Mouse (Mus musculus) heart, embryonic 14.5 days (tissue): ENCODE data around the gene Dnajb14. TPM values are rescaled to one million over a fixed set of nuclear protein-coding genes. Genes with fewer than 3 reads are reported as not detected.
A peak's percentile ranks its signal among the peaks of the same experiment; 100 is the strongest.

Experiments used
- ATAC-seq: fragments of 200-750 bp; cut with Nextera tagmentation; 2 replicates; pipeline ENCODE4 v1.8.0; 2017; ENCODE audit warnings: low read depth, moderate TSS enrichment; ENCODE audit not compliant: insufficient number of reproducible peaks, insufficient read depth, low FRiP score
- H3K27ac ChIP-seq, 2 experiments: fragments of 200-500 bp in 1 of 2; fragments of 300-500 bp in 1 of 2; sonication (generic) in 1 of 2; replicated peaks in 1 of 2; 2 replicates each; pipeline ENCODE4 v1.5.1; 2012 to 2014; ENCODE audit warnings: low read depth in 2 of 2, low read length in 2 of 2, control low read depth in 1 of 2, mild to moderate bottlenecking in 1 of 2, mixed read lengths in 1 of 2; ENCODE audit not compliant: control insufficient read depth in 1 of 2, insufficient read depth in 1 of 2
- H3K27me3 ChIP-seq: fragments of 300-500 bp; sonication (generic); 2 replicates; pipeline ENCODE4 v1.6.1; 2014; ENCODE audit warnings: mild to moderate bottlenecking, low read length, control low read depth; ENCODE audit not compliant: control insufficient read depth, insufficient read depth
- H3K36me3 ChIP-seq: fragments of 300-500 bp; sonication (generic); 2 replicates; pipeline ENCODE4 v1.6.1; 2014; ENCODE audit warnings: mild to moderate bottlenecking, control low read depth, low read length, mixed read lengths; ENCODE audit not compliant: control insufficient read depth, insufficient read depth
- H3K4me1 ChIP-seq, 2 experiments: fragments of 200-500 bp in 1 of 2; fragments of 300-500 bp in 1 of 2; sonication (generic) in 1 of 2; 2 replicates each; pipeline ENCODE4 v1.6.1; 2012 to 2014; ENCODE audit warnings: low read length in 2 of 2, control low read depth in 1 of 2, mixed read lengths in 1 of 2; ENCODE audit not compliant: control insufficient read depth in 2 of 2, insufficient read depth in 2 of 2
- H3K4me2 ChIP-seq: fragments of 300-500 bp; sonication (generic); 2 replicates; pipeline ENCODE4 v1.6.1; 2014; ENCODE audit warnings: mild to moderate bottlenecking, low read length
- H3K4me3 ChIP-seq, 2 experiments: fragments of 200-500 bp in 1 of 2; fragments of 300-500 bp in 1 of 2; sonication (generic) in 1 of 2; 2 replicates each; pipeline ENCODE4 v1.5.1; 2012 to 2014; ENCODE audit warnings: low read length in 2 of 2, mild to moderate bottlenecking in 2 of 2, control low read depth in 1 of 2, low read depth in 1 of 2, moderate library complexity in 1 of 2; ENCODE audit not compliant: control insufficient read depth in 1 of 2, insufficient read depth in 1 of 2
- H3K9ac ChIP-seq: fragments of 300-500 bp; sonication (generic); 2 replicates; pipeline ENCODE4 v1.6.1; 2014; ENCODE audit warnings: mild to moderate bottlenecking, low read length
- H3K9me3 ChIP-seq: fragments of 300-500 bp; sonication (generic); 2 replicates; pipeline ENCODE4 v1.6.1; 2016; ENCODE audit warnings: low read length, control low read depth; ENCODE audit not compliant: control insufficient read depth
- WGBS: fragments of 180-500 bp; shearing (Covaris S2); extraction: QIAGEN DNeasy Blood & Tissue Kit; methylation state at CpG from one replicate; pipeline ENCODE4 v1.1.7; 2014; 5-methylcytosine and 5-hydroxymethylcytosine counted together
- polyA plus RNA-seq: library from polyadenylated mRNA; unstranded; fragments of >200 nt; fragmentation: Nextera tagmentation; extraction: Ambion mirVana; gene quantifications from 2 replicates; pipeline ENCODE4 v1.2.1, GENCODE M21; 2014

Gene Dnajb14
- polyA plus RNA-seq, 1 experiment from 2014 or later: 10.2 TPM

- H3K9ac ChIP-seq: no peak overlapping the region
- H3K27ac ChIP-seq: no peak overlapping the region
- peaks cover 0 to 5% of the 10 kb centered on the region in 2 experiments; a peak in 2 of 4 replicates for H3K4me1 ChIP-seq
- ATAC-seq: no peak
- H3K4me3 ChIP-seq: no peak overlapping the region
- WGBS: 58% methylated on average over 3 of the region's 3 CpGs
- peaks cover 72% of the 10 kb centered on the region for H3K36me3 ChIP-seq
- H3K9me3 ChIP-seq: no peaks in the 10 kb centered on the region
- no peaks in the 10 kb centered on the region for H3K27me3 ChIP-seq
- no peak overlapping the region for H3K4me2 ChIP-seq
Measured at GRCm38 (mm10) chr3:137933986-137934385, 66.5 kb downstream of the Dnajb14 start.

GRCm38 (mm10) chr3:137935570-137936525, 68.4 kb downstream of the Dnajb14 start:
- no peak for ATAC-seq
- Histone ChIP-seq H3K36me3 (peaks cover 54% of the 10 kb centered on the region), H3K4me1 (peaks cover 6 to 9% of the 10 kb centered on the region in 2 experiments; a peak in 3 of 4 replicates), H3K9me3 (no peaks in the 10 kb centered on the region), H3K27ac (no peak overlapping the region), H3K9ac (no peak overlapping the region), H3K27me3 (no peaks in the 10 kb centered on the region), H3K4me2 (no peak overlapping the region), H3K4me3 (no peak overlapping the region)
- WGBS: 65% methylated on average over 5 of the region's 5 CpGs

- 48% methylated on average over 6 of the region's 6 CpGs for WGBS
- Histone ChIP-seq H3K9me3 (no peaks in the 10 kb centered on the region), H3K27me3 (no peaks in the 10 kb centered on the region), H3K4me1 (peaks cover 12 to 14% of the 10 kb centered on the region in 2 experiments), H3K36me3 (peaks cover 47% of the 10 kb centered on the region), H3K4me2 (no peak overlapping the region), H3K4me3 (no peak overlapping the region), H3K9ac (no peak overlapping the region), H3K27ac (no peak overlapping the region)
- ATAC-seq: no peak
Measured at GRCm38 (mm10) chr3:137936541-137936940, 69.1 kb downstream of the Dnajb14 start.

- WGBS: 27% methylated on average over 6 of the region's 6 CpGs
- no peak overlapping the region; a peak in 1 of 4 replicates for H3K27ac ChIP-seq
Measured at GRCm38 (mm10) chr3:137938608-137939007, 71.1 kb downstream of the Dnajb14 start.

GRCm38 (mm10) chr3:137940757-137941156, 73.3 kb downstream of the Dnajb14 start:
- ATAC-seq: peak; percentile 91
- WGBS: 6% methylated on average over 4 of the region's 4 CpGs
- no peaks in the 10 kb centered on the region for H3K9me3 ChIP-seq
- H3K27me3 ChIP-seq: no peaks in the 10 kb centered on the region
- H3K4me1 ChIP-seq: peaks cover 14 to 16% of the 10 kb centered on the region in 2 experiments
- peak overlapping the region; percentile 91 to 98 for H3K27ac ChIP-seq
- peak overlapping the region; percentile 31; the same call in 1 of the 2 replicates for H3K4me2 ChIP-seq
- peak overlapping the region in 1 of 2 experiments; percentile 17; a peak in 1 of 4 replicates for H3K4me3 ChIP-seq
- peak overlapping the region; percentile 41; the same call in 1 of the 2 replicates for H3K9ac ChIP-seq
- H3K36me3 ChIP-seq: peaks cover 16% of the 10 kb centered on the region

More at GRCm38 (mm10) chr3:137938608-137939007, 71.1 kb downstream of the Dnajb14 start:
- Histone ChIP-seq H3K4me2 (peak overlapping the region; percentile 55), H3K4me3 (peak overlapping the region; percentile 4 to 5; a peak in 2 of 4 replicates), H3K9me3 (no peaks in the 10 kb centered on the region), H3K36me3 (peaks cover 30% of the 10 kb centered on the region), H3K4me1 (peaks cover 14 to 16% of the 10 kb centered on the region in 2 experiments), H3K9ac (no peak overlapping the region), H3K27me3 (no peaks in the 10 kb centered on the region)
- no peak for ATAC-seq

GRCm38 (mm10) chr3:137941555-137941954, 74.1 kb downstream of the Dnajb14 start:
- peaks cover 14 to 16% of the 10 kb centered on the region in 2 experiments for H3K4me1 ChIP-seq
- H3K4me3 ChIP-seq: no peak overlapping the region
- no peak for ATAC-seq
- no peak overlapping the region for H3K4me2 ChIP-seq
- peak overlapping the region; percentile 91 to 98; a peak in 3 of 4 replicates for H3K27ac ChIP-seq
- peaks cover 16% of the 10 kb centered on the region for H3K36me3 ChIP-seq
- no peaks in the 10 kb centered on the region for H3K27me3 ChIP-seq
- H3K9ac ChIP-seq: no peak overlapping the region
- H3K9me3 ChIP-seq: no peaks in the 10 kb centered on the region

- Histone ChIP-seq H3K36me3 (peaks cover 15% of the 10 kb centered on the region), H3K4me2 (no peak overlapping the region), H3K9ac (no peak overlapping the region), H3K27ac (peak overlapping the region in 1 of 2 experiments; percentile 91; a peak in 2 of 4 replicates), H3K27me3 (no peaks in the 10 kb centered on the region), H3K4me1 (peaks cover 14 to 16% of the 10 kb centered on the region in 2 experiments), H3K9me3 (no peaks in the 10 kb centered on the region), H3K4me3 (no peak overlapping the region)
- ATAC-seq: no peak
- 72% methylated on average over 12 of the region's 12 CpGs for WGBS
Measured at GRCm38 (mm10) chr3:137942098-137942622, 74.7 kb downstream of the Dnajb14 start.
